Mouse (Mus musculus) stomach, postnatal 0 days (tissue): ENCODE data around the gene Tbc1d14. TPM values are rescaled to one million over a fixed set of nuclear protein-coding genes. Genes with fewer than 3 reads are reported as not detected.

Experiments used
- ATAC-seq: fragments of 200-750 bp; cut with Nextera tagmentation; 2 replicates; pipeline ENCODE4 v1.8.0; 2017; ENCODE audit not compliant: low FRiP score, low TSS enrichment
- DNase-seq: peaks from one replicate; pipeline ENCODE4 v3.0.0-alpha.2; 2016; ENCODE audit warnings: low spot score
- H3K27ac ChIP-seq: fragments of 300-500 bp; sonication (generic); replicated peaks from 2 replicates; pipeline ENCODE4 v1.5.1; 2014; ENCODE audit warnings: mild to moderate bottlenecking, control low read depth
- H3K27me3 ChIP-seq: fragments of 300-500 bp; sonication (generic); 2 replicates; pipeline ENCODE4 v1.6.1; 2014; ENCODE audit warnings: low read length; ENCODE audit not compliant: control insufficient read depth, insufficient read depth
- H3K36me3 ChIP-seq: fragments of 300-500 bp; sonication (generic); 2 replicates; pipeline ENCODE4 v1.6.1; 2014; ENCODE audit warnings: low read length, mixed read lengths; ENCODE audit not compliant: control insufficient read depth, insufficient read depth
- H3K4me1 ChIP-seq: fragments of 300-500 bp; sonication (generic); replicated peaks from 2 replicates; pipeline ENCODE4 v1.6.1; 2014; ENCODE audit warnings: antibody characterized with exemption; ENCODE audit not compliant: control insufficient read depth, insufficient read depth
- H3K4me2 ChIP-seq: fragments of 300-500 bp; sonication (generic); replicated peaks from 2 replicates; pipeline ENCODE4 v1.6.1; 2014; ENCODE audit warnings: low read depth, mild to moderate bottlenecking, control low read depth, moderate library complexity
- H3K4me3 ChIP-seq: fragments of 300-500 bp; sonication (generic); 2 replicates; pipeline ENCODE4 v1.5.1; 2014; ENCODE audit warnings: low read depth, low read length, control low read depth
- H3K9ac ChIP-seq: fragments of 300-500 bp; sonication (generic); 2 replicates; pipeline ENCODE4 v1.6.1; 2014; ENCODE audit warnings: mild to moderate bottlenecking, low read length, control low read depth, mixed read lengths
- H3K9me3 ChIP-seq: fragments of 300-500 bp; sonication (generic); 2 replicates; pipeline ENCODE4 v1.6.1; 2016; ENCODE audit warnings: low read length; ENCODE audit not compliant: control insufficient read depth
- CTCF ChIP-seq: IDR thresholded peaks from 2 replicates; pipeline ENCODE4 v1.5.1; 2016; ENCODE audit warnings: antibody characterized with exemption, low read depth, mild to moderate bottlenecking, moderate library complexity
- EP300 ChIP-seq: optimal IDR thresholded peaks from 2 replicates; pipeline ENCODE3; 2016; ENCODE audit warnings: antibody characterized with exemption
- WGBS: fragments of 180-500 bp; shearing (Covaris S2); extraction: QIAGEN DNeasy Blood & Tissue Kit; methylation state at CpG from one replicate; pipeline ENCODE4 v1.1.7; 2014; 5-methylcytosine and 5-hydroxymethylcytosine counted together
- polyA plus RNA-seq: library from polyadenylated mRNA; unstranded; fragments of >200 nt; fragmentation: Nextera tagmentation; extraction: Ambion mirVana; gene quantifications from 2 replicates; pipeline ENCODE4 v1.2.1, GENCODE M21; 2015

Tbc1d14 gene
- polyA plus RNA-seq, 1 experiment from 2014 or later = 22.1 TPM

GRCm38 (mm10) chr5:36451872-36452389 is 141.1 kb downstream of the Tbc1d14 start:
- Histone ChIP-seq H3K4me3 (no peak overlapping the region), H3K36me3 (no peaks in the 10 kb centered on the region), H3K4me2 (no peak overlapping the region), H3K4me1 (no peaks in the 10 kb centered on the region), H3K9ac (no peak overlapping the region), H3K27ac (no peak overlapping the region), H3K27me3 (no peaks in the 10 kb centered on the region), H3K9me3 (no peaks in the 10 kb centered on the region)
- 71% methylated on average over 10 of the region's 10 CpGs for WGBS
- TF ChIP-seq CTCF (no peak), EP300 (no peak)
- DNase-seq (no peak), ATAC-seq (no peak)

- TF ChIP-seq EP300 = no peak
- no peak for TF ChIP-seq CTCF
- WGBS = 18% methylated on average over 9 of the region's 10 CpGs
- Histone ChIP-seq H3K9ac (no peak overlapping the region), H3K4me1 (no peaks in the 10 kb centered on the region), H3K4me3 (no peak overlapping the region), H3K36me3 (no peaks in the 10 kb centered on the region), H3K27me3 (no peaks in the 10 kb centered on the region), H3K4me2 (no peak overlapping the region), H3K9me3 (no peaks in the 10 kb centered on the region), H3K27ac (no peak overlapping the region)
- ATAC-seq (no peak), DNase-seq (peak; percentile 48)
Observed at GRCm38 (mm10) chr5:36451119-36451518, 142.0 kb downstream of the Tbc1d14 start.

GRCm38 (mm10) chr5:36449710-36450358 is 143.2 kb downstream of the Tbc1d14 start:
- Histone ChIP-seq H3K4me3 (no peak overlapping the region), H3K27ac (no peak overlapping the region), H3K9me3 (no peaks in the 10 kb centered on the region), H3K27me3 (no peaks in the 10 kb centered on the region), H3K9ac (no peak overlapping the region), H3K36me3 (no peaks in the 10 kb centered on the region), H3K4me1 (no peaks in the 10 kb centered on the region), H3K4me2 (no peak overlapping the region)
- DNase-seq (no peak), ATAC-seq (peak; percentile 27; the same call in 1 of the 2 replicates)
- TF ChIP-seq CTCF (no peak), EP300 (no peak)
- 51% methylated on average over 6 of the region's 6 CpGs for WGBS

GRCm38 (mm10) chr5:36447872-36448271 is 145.2 kb downstream of the Tbc1d14 start:
- H3K36me3 ChIP-seq = no peaks in the 10 kb centered on the region
- no peak overlapping the region for H3K27ac ChIP-seq
- no peaks in the 10 kb centered on the region for H3K27me3 ChIP-seq
- no peak for DNase-seq
- ATAC-seq = no peak
- WGBS = 89% methylated on average over 12 of the region's 12 CpGs
- no peak for TF ChIP-seq CTCF
- TF ChIP-seq EP300 = no peak
- H3K4me3 ChIP-seq = no peak overlapping the region
- H3K4me2 ChIP-seq = no peak overlapping the region
- H3K9me3 ChIP-seq = no peaks in the 10 kb centered on the region
- no peaks in the 10 kb centered on the region for H3K4me1 ChIP-seq
- no peak overlapping the region for H3K9ac ChIP-seq

GRCm38 (mm10) chr5:36446166-36446890 is 146.7 kb downstream of the Tbc1d14 start:
- no peak overlapping the region for H3K4me2 ChIP-seq
- H3K9ac ChIP-seq = no peak overlapping the region
- no peaks in the 10 kb centered on the region for H3K36me3 ChIP-seq
- H3K9me3 ChIP-seq = no peaks in the 10 kb centered on the region
- no peaks in the 10 kb centered on the region for H3K27me3 ChIP-seq
- WGBS = 41% methylated on average over 9 of the region's 9 CpGs
- no peak overlapping the region for H3K4me3 ChIP-seq
- ATAC-seq (no peak), DNase-seq (no peak)
- H3K4me1 ChIP-seq = no peaks in the 10 kb centered on the region
- H3K27ac ChIP-seq = no peak overlapping the region
- TF ChIP-seq EP300 (no peak), CTCF (no peak)

GRCm38 (mm10) chr5:36445028-36445427 is 148.0 kb downstream of the Tbc1d14 start:
- DNase-seq (peak; percentile 25), ATAC-seq (no peak)
- Histone ChIP-seq H3K9me3 (no peaks in the 10 kb centered on the region), H3K27ac (no peak overlapping the region), H3K4me2 (no peak overlapping the region), H3K9ac (no peak overlapping the region), H3K27me3 (no peaks in the 10 kb centered on the region), H3K36me3 (no peaks in the 10 kb centered on the region), H3K4me1 (no peaks in the 10 kb centered on the region), H3K4me3 (no peak overlapping the region)
- WGBS = 23% methylated on average over 8 of the region's 8 CpGs
- no peak for TF ChIP-seq EP300
- no peak for TF ChIP-seq CTCF
